Mouse (Mus musculus): Measurements from ENCODE around the gene Eme1.
A peak's percentile ranks its signal among the peaks of the same experiment; 100 is the strongest.
"Not testable (repeated sequence)": the region's sequence is repeated elsewhere in the genome, so short reads cannot be mapped to it uniquely, and the experiment has no call there.

Gene Eme1

GRCm38 (mm10) chr11:94653663-94654436 lies at the start of gene Eme1, which contains the start of gene Mrpl27:
Gene Eme1, minus strand, starts transcription at chr11:94653964.
Gene Mrpl27, plus strand, starts transcription at chr11:94653767.
- DNase-seq: peak; percentile 90

GRCm38 (mm10) chr11:94702216-94702610 lies 48.4 kb upstream of the Eme1 start:
- DNase-seq: peak; percentile 15

- DNase-seq: peak; percentile 35
Observed at GRCm38 (mm10) chr11:94701401-94702215, 47.8 kb upstream of the Eme1 start.

GRCm38 (mm10) chr11:94699399-94699798 lies 45.6 kb upstream of the Eme1 start:
- DNase-seq: no peak

- DNase-seq: no peak
Observed at GRCm38 (mm10) chr11:94697703-94698464, 44.1 kb upstream of the Eme1 start.

GRCm38 (mm10) chr11:94697140-94697539 lies 43.4 kb upstream of the Eme1 start:
- DNase-seq: no peak

- DNase-seq: no peak
Observed at GRCm38 (mm10) chr11:94695508-94695907, 41.7 kb upstream of the Eme1 start.

GRCm38 (mm10) chr11:94692502-94692901 lies 38.7 kb upstream of the Eme1 start:
- not testable (repeated sequence) for DNase-seq

GRCm38 (mm10) chr11:94687178-94687577 lies 33.4 kb upstream of the Eme1 start:
- DNase-seq: no peak

GRCm38 (mm10) chr11:94682427-94682826 lies 28.7 kb upstream of the Eme1 start:
- no peak for DNase-seq

GRCm38 (mm10) chr11:94681640-94682039 lies 27.9 kb upstream of the Eme1 start:
- DNase-seq: no peak

GRCm38 (mm10) chr11:94680639-94681038 lies 26.9 kb upstream of the Eme1 start:
- DNase-seq: no peak

- no peak for DNase-seq
Observed at GRCm38 (mm10) chr11:94677607-94678145, 23.9 kb upstream of the Eme1 start.

- peak; percentile 98 for DNase-seq
Observed at GRCm38 (mm10) chr11:94676754-94677606, 23.2 kb upstream of the Eme1 start, which contains the start of gene Xylt2. Gene Xylt2, minus strand, starts transcription at chr11:94677515.

- DNase-seq: peak; percentile 16
Observed at GRCm38 (mm10) chr11:94676308-94676707, 22.5 kb upstream of the Eme1 start.

GRCm38 (mm10) chr11:94675446-94675845 lies 21.7 kb upstream of the Eme1 start:
- no peak for DNase-seq

GRCm38 (mm10) chr11:94674984-94675383 lies 21.2 kb upstream of the Eme1 start:
- no peak for DNase-seq

- DNase-seq: no peak
Observed at GRCm38 (mm10) chr11:94665281-94665680, 11.5 kb upstream of the Eme1 start.

- DNase-seq: no peak
Observed at GRCm38 (mm10) chr11:94661344-94661743, 7.6 kb upstream of the Eme1 start.

- DNase-seq: no peak
Observed at GRCm38 (mm10) chr11:94652973-94653372, 791 bp downstream of the Eme1 start.

- not testable (repeated sequence) for DNase-seq
Observed at GRCm38 (mm10) chr11:94651241-94651640, 2.5 kb downstream of the Eme1 start.

- no peak for DNase-seq
Observed at GRCm38 (mm10) chr11:94646457-94646856, 7.3 kb downstream of the Eme1 start.
